Mouse (Mus musculus): Measurements from ENCODE around the gene Cyp2d9. TPM values are rescaled to one million over a fixed set of nuclear protein-coding genes. Genes with fewer than 3 reads are reported as not detected.
"Not testable (repeated sequence)": the region's sequence is repeated elsewhere in the genome, so short reads cannot be mapped to it uniquely, and the experiment has no call there.

The Cyp2d9 gene
- polyA plus RNA-seq, 1 experiment from 2014 or later = 0.25 TPM

DNA sequence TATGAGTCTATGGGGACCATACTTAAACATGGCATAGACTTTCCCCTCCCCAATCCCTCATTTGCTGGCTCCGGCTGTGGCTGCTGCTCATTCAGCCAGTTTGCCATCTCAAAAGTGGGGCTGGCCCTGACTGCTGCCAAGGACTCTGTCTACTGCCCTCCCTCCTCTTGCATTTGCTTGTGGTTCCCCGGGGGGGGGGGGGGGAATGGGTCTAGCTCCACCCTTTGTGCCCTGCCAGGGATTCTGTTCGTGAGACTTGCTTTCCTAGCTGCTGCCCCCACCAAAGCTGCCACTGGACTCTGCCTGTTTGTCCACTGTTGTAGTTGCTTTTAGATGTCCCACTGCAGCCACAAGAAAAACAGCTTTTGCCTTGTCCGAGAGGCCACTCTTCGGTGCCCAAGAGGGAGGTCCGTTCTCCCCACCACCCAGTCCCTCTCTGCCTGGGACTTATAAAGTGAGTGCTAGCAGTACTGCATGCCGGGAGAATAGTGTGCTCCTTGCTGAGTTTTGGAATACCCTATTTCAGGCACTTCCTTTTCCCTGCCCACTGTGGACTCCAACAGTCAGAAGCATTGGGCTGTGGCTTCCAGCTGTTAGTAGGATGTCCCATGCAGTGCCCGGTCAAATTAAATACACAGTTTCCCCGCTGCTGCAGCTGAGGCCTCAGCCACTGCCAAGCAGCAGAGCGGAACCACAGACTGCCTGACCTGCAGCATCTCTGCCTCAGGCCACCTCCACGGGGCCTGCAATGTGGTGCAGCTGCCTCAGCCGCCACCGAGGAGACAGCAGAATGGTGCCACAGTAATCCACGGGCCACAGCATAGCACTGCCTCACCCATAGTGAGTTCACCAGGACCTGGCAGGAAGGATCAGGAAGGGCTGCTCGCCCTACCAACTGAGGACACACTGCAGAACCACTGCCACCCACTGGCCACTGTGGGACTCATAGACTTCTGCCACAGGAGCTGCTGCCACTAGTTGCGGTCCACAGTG, 16.1 kb upstream of the Cyp2d9 start:
- H3K27me3 ChIP-seq = no peaks in the 10 kb centered on the region
- H3K9ac ChIP-seq = peak overlapping the region; percentile 1; the same call in 1 of the 2 replicates
- peaks cover 12% of the 10 kb centered on the region for H3K4me1 ChIP-seq
- no peaks in the 10 kb centered on the region for H3K36me3 ChIP-seq
- peak overlapping the region; percentile 58; the same call in 1 of the 2 replicates for H3K27ac ChIP-seq
- H3K9me3 ChIP-seq (replicated peaks) = no peaks in the 10 kb centered on the region
- peak; percentile 89 for ATAC-seq (replicated peaks; ENCODE audit: low FRiP score)
- peak overlapping the region; percentile 50 for H3K4me2 ChIP-seq
- H3K4me3 ChIP-seq (replicated peaks) = 0 out of 2 replicates have a peak overlapping the region, but pooled peaks have one; percentile 15
- WGBS = 31% methylated on average over 16 of the region's 16 CpGs

- no peak overlapping the region for H3K9ac ChIP-seq
- no peaks in the 10 kb centered on the region for H3K27me3 ChIP-seq
- WGBS = 71% methylated on average over 1 of the region's 1 CpGs
- H3K36me3 ChIP-seq = no peaks in the 10 kb centered on the region
- no peak overlapping the region for H3K27ac ChIP-seq
- no peaks in the 10 kb centered on the region for H3K9me3 ChIP-seq (replicated peaks)
- peaks cover 12% of the 10 kb centered on the region for H3K4me1 ChIP-seq
- no peak overlapping the region for H3K4me2 ChIP-seq
- no peak overlapping the region for H3K4me3 ChIP-seq (replicated peaks)
- no peak for ATAC-seq (replicated peaks; ENCODE audit: low FRiP score)
Observed at GRCm38 (mm10) chr15:82418616-82419015, 14.6 kb upstream of the Cyp2d9 start.

DNA sequence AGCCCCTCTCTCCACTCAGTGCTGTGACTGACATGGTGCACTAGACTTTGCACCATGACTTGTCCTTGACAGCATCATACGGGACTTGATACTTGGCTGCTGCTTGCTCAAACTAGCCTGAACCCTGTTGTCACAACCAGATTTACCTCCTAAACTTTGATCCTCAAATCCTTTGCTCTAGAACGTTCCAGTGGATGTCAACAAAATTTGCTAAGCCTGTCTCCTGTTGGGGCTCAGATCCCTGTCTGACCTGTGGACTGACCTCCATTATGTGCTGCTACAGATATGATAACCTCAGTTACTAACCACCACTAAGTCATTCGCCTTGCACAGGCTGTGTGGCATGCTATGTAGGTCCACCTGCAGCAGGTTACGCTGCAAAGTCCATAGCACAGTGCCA, 10.3 kb upstream of the Cyp2d9 start:
- Histone ChIP-seq H3K4me2 (no peak overlapping the region), H3K27me3 (no peaks in the 10 kb centered on the region), H3K36me3 (no peaks in the 10 kb centered on the region), H3K9ac (no peak overlapping the region), H3K4me3 (replicated peaks) (no peak overlapping the region), H3K27ac (no peak overlapping the region), H3K9me3 (replicated peaks) (no peaks in the 10 kb centered on the region), H3K4me1 (no peaks in the 10 kb centered on the region)
- no peak for ATAC-seq (replicated peaks; ENCODE audit: low FRiP score)
- WGBS = 84% methylated on average over 4 of the region's 4 CpGs

- no peak overlapping the region for H3K4me2 ChIP-seq
- H3K9ac ChIP-seq = no peak overlapping the region
- H3K27me3 ChIP-seq = no peaks in the 10 kb centered on the region
- H3K4me3 ChIP-seq (replicated peaks) = no peak overlapping the region
- H3K9me3 ChIP-seq (replicated peaks) = no peaks in the 10 kb centered on the region
- no peak for ATAC-seq (replicated peaks; ENCODE audit: low FRiP score)
- no peaks in the 10 kb centered on the region for H3K36me3 ChIP-seq
- no peak overlapping the region for H3K27ac ChIP-seq
- WGBS = 75% methylated on average over 3 of the region's 3 CpGs
- H3K4me1 ChIP-seq = no peaks in the 10 kb centered on the region
Observed at GRCm38 (mm10) chr15:82423471-82423870, 9.8 kb upstream of the Cyp2d9 start.

GRCm38 (mm10) chr15:82433621-82434020, 384 bp downstream of the Cyp2d9 start:
- no peak for ATAC-seq (replicated peaks; ENCODE audit: low FRiP score)
- Histone ChIP-seq H3K4me1 (no peaks in the 10 kb centered on the region), H3K36me3 (no peaks in the 10 kb centered on the region), H3K9me3 (replicated peaks) (0 out of 2 replicates have a peak, but pooled peaks cover 10% of the 10 kb centered on the region), H3K4me2 (no peak overlapping the region), H3K9ac (no peak overlapping the region), H3K27ac (no peak overlapping the region), H3K4me3 (replicated peaks) (no peak overlapping the region), H3K27me3 (no peaks in the 10 kb centered on the region)
- WGBS = 97% methylated on average over 3 of the region's 3 CpGs

- H3K4me3 ChIP-seq (replicated peaks) = no peak overlapping the region
- 0 out of 2 replicates have a peak, but pooled peaks cover 10% of the 10 kb centered on the region for H3K9me3 ChIP-seq (replicated peaks)
- no peaks in the 10 kb centered on the region for H3K4me1 ChIP-seq
- no peak overlapping the region for H3K27ac ChIP-seq
- H3K36me3 ChIP-seq = no peaks in the 10 kb centered on the region
- no peak for ATAC-seq (replicated peaks; ENCODE audit: low FRiP score)
- no peaks in the 10 kb centered on the region for H3K27me3 ChIP-seq
- WGBS = 92% methylated on average over 3 of the region's 3 CpGs
- no peak overlapping the region for H3K4me2 ChIP-seq
- H3K9ac ChIP-seq = no peak overlapping the region
Observed at GRCm38 (mm10) chr15:82434541-82434940, 1.3 kb downstream of the Cyp2d9 start.

DNA sequence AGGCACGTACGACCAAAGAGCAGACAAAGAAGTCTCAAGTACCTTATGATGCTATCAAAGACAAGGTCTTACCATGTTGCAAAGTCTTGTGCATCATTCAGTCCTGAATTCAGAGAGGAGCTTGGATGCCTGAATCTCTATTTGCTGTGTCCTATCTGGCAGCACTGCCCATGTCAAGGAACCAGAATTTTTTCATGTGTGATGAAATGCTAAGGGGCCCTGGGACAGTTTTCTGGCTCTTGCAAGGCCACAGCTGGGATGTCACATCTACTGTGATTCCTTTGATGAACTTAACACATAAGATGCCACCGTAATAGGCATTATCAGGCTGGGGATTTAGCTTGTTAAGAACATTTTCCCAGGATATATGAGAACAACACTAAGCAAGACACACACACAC, 1.8 kb downstream of the Cyp2d9 start:
- no peaks in the 10 kb centered on the region for H3K36me3 ChIP-seq
- H3K9ac ChIP-seq = no peak overlapping the region
- H3K4me3 ChIP-seq (replicated peaks) = no peak overlapping the region
- WGBS = 90% methylated on average over 3 of the region's 3 CpGs
- H3K9me3 ChIP-seq (replicated peaks) = 0 out of 2 replicates have a peak, but pooled peaks cover 10% of the 10 kb centered on the region
- no peaks in the 10 kb centered on the region for H3K27me3 ChIP-seq
- no peak overlapping the region for H3K27ac ChIP-seq
- H3K4me1 ChIP-seq = no peaks in the 10 kb centered on the region
- H3K4me2 ChIP-seq = no peak overlapping the region
- no peak for ATAC-seq (replicated peaks; ENCODE audit: low FRiP score)

- H3K9me3 ChIP-seq (replicated peaks) = 0 out of 2 replicates have a peak, but pooled peaks cover 10% of the 10 kb centered on the region
- H3K27me3 ChIP-seq = no peaks in the 10 kb centered on the region
- H3K9ac ChIP-seq = no peak overlapping the region
- H3K4me2 ChIP-seq = no peak overlapping the region
- no peak for ATAC-seq (replicated peaks; ENCODE audit: low FRiP score)
- no peaks in the 10 kb centered on the region for H3K4me1 ChIP-seq
- H3K4me3 ChIP-seq (replicated peaks) = no peak overlapping the region
- 87% methylated on average over 2 of the region's 2 CpGs for WGBS
- no peaks in the 10 kb centered on the region for H3K36me3 ChIP-seq
- H3K27ac ChIP-seq = no peak overlapping the region
Observed at GRCm38 (mm10) chr15:82435606-82436005, 2.4 kb downstream of the Cyp2d9 start.

- H3K36me3 ChIP-seq = no peaks in the 10 kb centered on the region
- no peak overlapping the region for H3K4me2 ChIP-seq
- H3K9ac ChIP-seq = no peak overlapping the region
- 0 out of 2 replicates have a peak, but pooled peaks have one; percentile 40 for ATAC-seq (replicated peaks; ENCODE audit: low FRiP score)
- H3K27me3 ChIP-seq = no peaks in the 10 kb centered on the region
- no peaks in the 10 kb centered on the region for H3K4me1 ChIP-seq
- WGBS = 58% methylated on average over 5 of the region's 5 CpGs
- H3K27ac ChIP-seq = no peak overlapping the region
- 0 out of 2 replicates have a peak, but pooled peaks cover 4% of the 10 kb centered on the region for H3K9me3 ChIP-seq (replicated peaks)
- H3K4me3 ChIP-seq (replicated peaks) = no peak overlapping the region
Observed at GRCm38 (mm10) chr15:82437975-82438617, 4.9 kb downstream of the Cyp2d9 start.

DNA sequence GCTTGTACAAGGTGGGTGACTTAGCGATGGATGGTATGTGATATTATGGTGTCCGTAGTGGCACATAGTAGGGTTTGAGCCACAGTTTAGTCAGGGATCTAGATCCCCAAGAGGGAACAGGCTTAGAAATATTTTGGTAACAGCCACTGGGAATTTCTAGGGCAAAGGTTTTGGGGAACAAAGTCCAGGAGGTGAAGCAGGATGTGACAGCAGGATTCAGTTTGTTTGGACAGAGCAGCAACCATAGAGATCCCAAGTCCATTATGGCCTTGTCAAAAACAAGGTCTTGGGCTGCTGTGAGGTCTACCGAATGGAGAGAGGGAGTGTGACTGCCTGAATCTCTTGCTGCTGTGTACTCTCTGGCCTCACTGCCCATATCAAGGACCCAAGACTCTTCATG, 10.4 kb downstream of the Cyp2d9 start:
- no peaks in the 10 kb centered on the region for H3K27me3 ChIP-seq
- no peak overlapping the region for H3K4me2 ChIP-seq
- no peak overlapping the region for H3K27ac ChIP-seq
- no peaks in the 10 kb centered on the region for H3K36me3 ChIP-seq
- WGBS = 91% methylated on average over 3 of the region's 3 CpGs
- no peak overlapping the region for H3K9ac ChIP-seq
- H3K4me1 ChIP-seq = no peaks in the 10 kb centered on the region
- ATAC-seq (replicated peaks; ENCODE audit: low FRiP score) = no peak
- H3K9me3 ChIP-seq (replicated peaks) = no peaks in the 10 kb centered on the region
- no peak overlapping the region for H3K4me3 ChIP-seq (replicated peaks)

- 72% methylated on average over 8 of the region's 8 CpGs for WGBS
- Histone ChIP-seq H3K9ac (no peak overlapping the region), H3K4me2 (no peak overlapping the region), H3K9me3 (replicated peaks) (no peaks in the 10 kb centered on the region), H3K27ac (no peak overlapping the region), H3K36me3 (no peaks in the 10 kb centered on the region), H3K4me3 (replicated peaks) (no peak overlapping the region), H3K4me1 (no peaks in the 10 kb centered on the region), H3K27me3 (no peaks in the 10 kb centered on the region)
- ATAC-seq (replicated peaks; ENCODE audit: low FRiP score) = no peak
Observed at GRCm38 (mm10) chr15:82445196-82445595, 12.0 kb downstream of the Cyp2d9 start.

DNA sequence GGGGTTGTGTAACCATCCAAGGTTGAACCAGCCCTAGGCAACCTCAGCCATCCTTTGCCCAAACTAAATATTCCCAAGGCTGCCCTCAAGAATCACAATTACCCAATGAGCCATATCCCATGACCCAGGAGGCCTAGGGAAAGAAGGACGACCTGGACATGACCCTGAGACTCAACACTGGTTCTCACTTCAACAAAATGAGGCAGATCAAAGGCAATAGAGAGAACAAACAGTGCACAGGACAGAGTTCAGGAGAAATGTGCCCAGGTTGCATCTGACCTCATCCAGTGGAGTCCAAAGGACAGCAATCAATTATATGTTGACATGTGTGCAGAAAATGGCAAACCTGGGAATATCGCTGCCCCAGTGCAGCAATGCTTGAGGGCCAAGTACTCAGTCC, 16.8 kb downstream of the Cyp2d9 start:
- H3K4me2 ChIP-seq; H3K9me3 ChIP-seq (replicated peaks); H3K4me1 ChIP-seq; H3K36me3 ChIP-seq; H3K9ac ChIP-seq; H3K27me3 ChIP-seq; ATAC-seq (replicated peaks; ENCODE audit: low FRiP score); H3K27ac ChIP-seq; H3K4me3 ChIP-seq (replicated peaks): not testable (repeated sequence)
- WGBS = 48% methylated on average over 2 of the region's 2 CpGs

Data from kidney, embryonic 15.5 days (tissue).